Mouse (Mus musculus): ENCODE measurements at regions not wholly inside any gene's neighbourhood (a gene's known extent, or its start where the extent isn't known, plus 50 kb on each side); places are given as distances from the start of the nearest gene placed in this dataset.

GRCm38 (mm10) chr1:41361512-41361911 is 556.1 kb downstream of the Tmem182 start:
- Histone ChIP-seq H3K4me3 (ENCODE audit: low read length) (no peak overlapping the region), H3K4me2 (ENCODE audit: low read depth, low read length) (no peak overlapping the region), H3K27ac (ENCODE audit: low read length) (no peak overlapping the region), H3K36me3 (ENCODE audit: control insufficient read depth, insufficient read depth, low read length) (no peaks in the 10 kb centered on the region), H3K9ac (ENCODE audit: low read depth, low read length) (no peak overlapping the region), H3K27me3 (replicated peaks; ENCODE audit: control insufficient read depth, insufficient read depth, low read length) (no peaks in the 10 kb centered on the region), H3K4me1 (ENCODE audit: control insufficient read depth, insufficient read depth, low read length) (no peaks in the 10 kb centered on the region), H3K9me3 (ENCODE audit: control insufficient read depth, low read length) (no peaks in the 10 kb centered on the region)
- 65% methylated on average over 3 of the region's 3 CpGs for WGBS
- no peak for ATAC-seq

GRCm38 (mm10) chr1:41380013-41380412 is 574.6 kb downstream of the Tmem182 start:
- Histone ChIP-seq H3K4me1 (ENCODE audit: control insufficient read depth, insufficient read depth, low read length) (no peaks in the 10 kb centered on the region), H3K9me3 (ENCODE audit: control insufficient read depth, low read length) (no peaks in the 10 kb centered on the region), H3K9ac (ENCODE audit: low read depth, low read length) (no peak overlapping the region), H3K27me3 (replicated peaks; ENCODE audit: control insufficient read depth, insufficient read depth, low read length) (no peaks in the 10 kb centered on the region), H3K4me2 (ENCODE audit: low read depth, low read length) (no peak overlapping the region), H3K27ac (ENCODE audit: low read length) (no peak overlapping the region), H3K36me3 (ENCODE audit: control insufficient read depth, insufficient read depth, low read length) (no peaks in the 10 kb centered on the region), H3K4me3 (ENCODE audit: low read length) (no peak overlapping the region)
- WGBS: 60% methylated on average over 4 of the region's 4 CpGs
- no peak for ATAC-seq

GRCm38 (mm10) chr1:41381487-41381886 is 576.1 kb downstream of the Tmem182 start:
- Histone ChIP-seq H3K4me2 (ENCODE audit: low read depth, low read length) (no peak overlapping the region), H3K9ac (ENCODE audit: low read depth, low read length) (no peak overlapping the region), H3K4me3 (ENCODE audit: low read length) (no peak overlapping the region), H3K36me3 (ENCODE audit: control insufficient read depth, insufficient read depth, low read length) (no peaks in the 10 kb centered on the region), H3K27me3 (replicated peaks; ENCODE audit: control insufficient read depth, insufficient read depth, low read length) (no peaks in the 10 kb centered on the region), H3K4me1 (ENCODE audit: control insufficient read depth, insufficient read depth, low read length) (no peaks in the 10 kb centered on the region), H3K9me3 (ENCODE audit: control insufficient read depth, low read length) (no peaks in the 10 kb centered on the region), H3K27ac (ENCODE audit: low read length) (no peak overlapping the region)
- ATAC-seq: no peak
- 67% methylated on average over 7 of the region's 7 CpGs for WGBS

- Histone ChIP-seq H3K4me1 (ENCODE audit: control insufficient read depth, insufficient read depth, low read length) (no peaks in the 10 kb centered on the region), H3K9ac (ENCODE audit: low read depth, low read length) (no peak overlapping the region), H3K27me3 (replicated peaks; ENCODE audit: control insufficient read depth, insufficient read depth, low read length) (no peaks in the 10 kb centered on the region), H3K36me3 (ENCODE audit: control insufficient read depth, insufficient read depth, low read length) (no peaks in the 10 kb centered on the region), H3K27ac (ENCODE audit: low read length) (no peak overlapping the region), H3K4me2 (ENCODE audit: low read depth, low read length) (no peak overlapping the region), H3K4me3 (ENCODE audit: low read length) (no peak overlapping the region), H3K9me3 (ENCODE audit: control insufficient read depth, low read length) (no peaks in the 10 kb centered on the region)
- ATAC-seq: no peak
- 62% methylated on average over 1 of the region's 1 CpGs for WGBS
These were observed 579.3 kb downstream of the Tmem182 start for GRCm38 (mm10) chr1:41384731-41385130.

- H3K4me1 ChIP-seq (ENCODE audit: control insufficient read depth, insufficient read depth, low read length): 0 out of 2 replicates have a peak, but pooled peaks cover 5% of the 10 kb centered on the region
- H3K27ac ChIP-seq (ENCODE audit: low read length): no peak overlapping the region
- no peak overlapping the region for H3K4me3 ChIP-seq (ENCODE audit: low read length)
- 63% methylated on average over 4 of the region's 4 CpGs for WGBS
- no peak overlapping the region for H3K9ac ChIP-seq (ENCODE audit: low read depth, low read length)
- H3K36me3 ChIP-seq (ENCODE audit: control insufficient read depth, insufficient read depth, low read length): no peaks in the 10 kb centered on the region
- no peaks in the 10 kb centered on the region for H3K9me3 ChIP-seq (ENCODE audit: control insufficient read depth, low read length)
- ATAC-seq: no peak
- H3K27me3 ChIP-seq (replicated peaks; ENCODE audit: control insufficient read depth, insufficient read depth, low read length): no peaks in the 10 kb centered on the region
- H3K4me2 ChIP-seq (ENCODE audit: low read depth, low read length): no peak overlapping the region
These were observed 581.0 kb downstream of the Tmem182 start for GRCm38 (mm10) chr1:41386435-41386834.

GRCm38 (mm10) chr1:41390102-41390884 is 584.9 kb downstream of the Tmem182 start:
- no peak overlapping the region for H3K4me2 ChIP-seq (ENCODE audit: low read depth, low read length)
- WGBS: 12% methylated on average over 11 of the region's 11 CpGs
- H3K27me3 ChIP-seq (replicated peaks; ENCODE audit: control insufficient read depth, insufficient read depth, low read length): no peaks in the 10 kb centered on the region
- H3K9ac ChIP-seq (ENCODE audit: low read depth, low read length): no peak overlapping the region
- H3K9me3 ChIP-seq (ENCODE audit: control insufficient read depth, low read length): no peaks in the 10 kb centered on the region
- H3K4me1 ChIP-seq (ENCODE audit: control insufficient read depth, insufficient read depth, low read length): 0 out of 2 replicates have a peak, but pooled peaks cover 5% of the 10 kb centered on the region
- H3K27ac ChIP-seq (ENCODE audit: low read length): no peak overlapping the region
- H3K4me3 ChIP-seq (ENCODE audit: low read length): no peak overlapping the region
- peak; percentile 95 for ATAC-seq
- H3K36me3 ChIP-seq (ENCODE audit: control insufficient read depth, insufficient read depth, low read length): no peaks in the 10 kb centered on the region

GRCm38 (mm10) chr1:41391071-41391470 is 585.7 kb downstream of the Tmem182 start:
- H3K9me3 ChIP-seq (ENCODE audit: control insufficient read depth, low read length): no peaks in the 10 kb centered on the region
- no peak for ATAC-seq
- H3K36me3 ChIP-seq (ENCODE audit: control insufficient read depth, insufficient read depth, low read length): no peaks in the 10 kb centered on the region
- H3K9ac ChIP-seq (ENCODE audit: low read depth, low read length): no peak overlapping the region
- no peaks in the 10 kb centered on the region for H3K27me3 ChIP-seq (replicated peaks; ENCODE audit: control insufficient read depth, insufficient read depth, low read length)
- 0 out of 2 replicates have a peak, but pooled peaks cover 5% of the 10 kb centered on the region for H3K4me1 ChIP-seq (ENCODE audit: control insufficient read depth, insufficient read depth, low read length)
- WGBS: 79% methylated on average over 7 of the region's 7 CpGs
- no peak overlapping the region for H3K4me2 ChIP-seq (ENCODE audit: low read depth, low read length)
- no peak overlapping the region for H3K27ac ChIP-seq (ENCODE audit: low read length)
- no peak overlapping the region for H3K4me3 ChIP-seq (ENCODE audit: low read length)

GRCm38 (mm10) chr1:41393287-41393686 is 587.9 kb downstream of the Tmem182 start:
- no peak for ATAC-seq
- WGBS: 56% methylated on average over 4 of the region's 4 CpGs
- Histone ChIP-seq H3K27me3 (replicated peaks; ENCODE audit: control insufficient read depth, insufficient read depth, low read length) (no peaks in the 10 kb centered on the region), H3K27ac (ENCODE audit: low read length) (no peak overlapping the region), H3K36me3 (ENCODE audit: control insufficient read depth, insufficient read depth, low read length) (no peaks in the 10 kb centered on the region), H3K4me2 (ENCODE audit: low read depth, low read length) (no peak overlapping the region), H3K4me1 (ENCODE audit: control insufficient read depth, insufficient read depth, low read length) (0 out of 2 replicates have a peak, but pooled peaks cover 5% of the 10 kb centered on the region), H3K4me3 (ENCODE audit: low read length) (no peak overlapping the region), H3K9me3 (ENCODE audit: control insufficient read depth, low read length) (no peaks in the 10 kb centered on the region), H3K9ac (ENCODE audit: low read depth, low read length) (no peak overlapping the region)

- H3K27me3 ChIP-seq (replicated peaks; ENCODE audit: control insufficient read depth, insufficient read depth, low read length): no peaks in the 10 kb centered on the region
- H3K4me1 ChIP-seq (ENCODE audit: control insufficient read depth, insufficient read depth, low read length): 0 out of 2 replicates have a peak, but pooled peaks cover 2% of the 10 kb centered on the region
- H3K9me3 ChIP-seq (ENCODE audit: control insufficient read depth, low read length): no peaks in the 10 kb centered on the region
- H3K9ac ChIP-seq (ENCODE audit: low read depth, low read length): no peak overlapping the region
- WGBS: 79% methylated on average over 3 of the region's 3 CpGs
- ATAC-seq: no peak
- no peak overlapping the region for H3K4me2 ChIP-seq (ENCODE audit: low read depth, low read length)
- no peak overlapping the region for H3K4me3 ChIP-seq (ENCODE audit: low read length)
- no peak overlapping the region for H3K27ac ChIP-seq (ENCODE audit: low read length)
- no peaks in the 10 kb centered on the region for H3K36me3 ChIP-seq (ENCODE audit: control insufficient read depth, insufficient read depth, low read length)
These were observed 589.7 kb downstream of the Tmem182 start for GRCm38 (mm10) chr1:41395081-41395480.

GRCm38 (mm10) chr1:41410533-41410932 is 605.1 kb downstream of the Tmem182 start:
- 79% methylated on average over 5 of the region's 5 CpGs for WGBS
- Histone ChIP-seq H3K27me3 (replicated peaks; ENCODE audit: control insufficient read depth, insufficient read depth, low read length) (no peaks in the 10 kb centered on the region), H3K9me3 (ENCODE audit: control insufficient read depth, low read length) (no peaks in the 10 kb centered on the region), H3K4me2 (ENCODE audit: low read depth, low read length) (no peak overlapping the region), H3K4me1 (ENCODE audit: control insufficient read depth, insufficient read depth, low read length) (no peaks in the 10 kb centered on the region), H3K4me3 (ENCODE audit: low read length) (no peak overlapping the region), H3K36me3 (ENCODE audit: control insufficient read depth, insufficient read depth, low read length) (no peaks in the 10 kb centered on the region), H3K27ac (ENCODE audit: low read length) (no peak overlapping the region), H3K9ac (ENCODE audit: low read depth, low read length) (no peak overlapping the region)
- ATAC-seq: no peak

Data from intestine, embryonic 16.5 days (tissue).